Mouse (Mus musculus) CD4-positive, CD25-positive, alpha-beta regulatory T cell, adult 4 months (primary cell): Measurements from ENCODE around the gene Olfr354. TPM values are rescaled to one million over a fixed set of nuclear protein-coding genes. Genes with fewer than 3 reads are reported as not detected.

ENCODE experiments used
- ATAC-seq: one replicate; pipeline ENCODE4 v1.8.0; 2017
- polyA plus RNA-seq, 2 experiments: library from polyadenylated mRNA; unstranded; fragments of 100-300 nt; shearing (Covaris generic); gene quantifications; one replicate each; pipeline ENCODE4 v1.2.1; 2017

The Olfr354 gene
- under 1 TPM in 1 of 2 experiments, not detected in 1; 0.09 TPM for polyA plus RNA-seq

- no peak for ATAC-seq
Measured at GRCm38 (mm10) chr2:36905380-36905779, at the start of gene Olfr354. Gene Olfr354, plus strand, starts transcription at chr2:36905680.

- ATAC-seq, result no peak
Measured at GRCm38 (mm10) chr2:36862560-36862959, 42.9 kb upstream of the Olfr354 start, which contains the start of gene Olfr351. Gene Olfr351, minus strand, starts transcription at chr2:36862660.

- no peak for ATAC-seq
Measured at GRCm38 (mm10) chr2:36868160-36868559, 37.3 kb upstream of the Olfr354 start, which contains the start of gene Olfr352. Gene Olfr352, plus strand, starts transcription at chr2:36868460.

GRCm38 (mm10) chr2:36892836-36893235 is 12.6 kb upstream of the Olfr354 start, which contains the start of gene Olfr353:
Gene Olfr353, minus strand, starts transcription at chr2:36892936.
- no peak for ATAC-seq

GRCm38 (mm10) chr2:36897114-36897513 is 8.4 kb upstream of the Olfr354 start:
- ATAC-seq, result no peak

GRCm38 (mm10) chr2:36928797-36929196 is 23.3 kb downstream of the Olfr354 start, which contains the start of gene Olfr355:
Gene Olfr355, minus strand, starts transcription at chr2:36928897.
- ATAC-seq, result no peak

- ATAC-seq, result no peak
Measured at GRCm38 (mm10) chr2:36936821-36937220, 31.3 kb downstream of the Olfr354 start, which contains the start of gene Olfr356. Gene Olfr356, plus strand, starts transcription at chr2:36937121.

Other genes with a start within 250 kb of the Olfr354 start
- not detected for gene Olfr346, start 219.9 kb upstream of the Olfr354 start, polyA plus RNA-seq
- gene Olfr347, start 173.8 kb upstream of the Olfr354 start, polyA plus RNA-seq, result not detected
- gene Olfr348, start 121.4 kb upstream of the Olfr354 start, polyA plus RNA-seq, result not detected
- gene Olfr50, start 115.1 kb upstream of the Olfr354 start, polyA plus RNA-seq, result not detected
- not detected for gene Olfr3, start 88.6 kb upstream of the Olfr354 start, polyA plus RNA-seq
- not detected for gene Olfr350, start 59.4 kb upstream of the Olfr354 start, polyA plus RNA-seq
- gene Olfr351, start 43.0 kb upstream of the Olfr354 start, polyA plus RNA-seq, result not detected
- gene Olfr352, start 37.2 kb upstream of the Olfr354 start, polyA plus RNA-seq, result not detected
- not detected for gene Olfr353, start 12.7 kb upstream of the Olfr354 start, polyA plus RNA-seq
- gene Olfr355, start 23.2 kb downstream of the Olfr354 start, polyA plus RNA-seq, result under 1 TPM in 1 of 2 experiments, not detected in 1; 0.44 TPM
- not detected for gene Olfr356, start 31.4 kb downstream of the Olfr354 start, polyA plus RNA-seq
- not detected for gene Olfr357, start 88.1 kb downstream of the Olfr354 start, polyA plus RNA-seq
- not detected for gene Olfr358, start 103.7 kb downstream of the Olfr354 start, polyA plus RNA-seq
- not detected for gene Olfr360, start 160.1 kb downstream of the Olfr354 start, polyA plus RNA-seq
- gene Olfr361, start 183.6 kb downstream of the Olfr354 start, polyA plus RNA-seq, result not detected
- gene Olfr362, start 212.2 kb downstream of the Olfr354 start, polyA plus RNA-seq, result not detected
- not detected for gene Olfr364-ps1, start 233.6 kb downstream of the Olfr354 start, polyA plus RNA-seq